Mouse (Mus musculus) spleen, postnatal 10 days (tissue): ENCODE measurements around the gene Fosl1.
"Not testable (repeated sequence)": the region's sequence is repeated elsewhere in the genome, so short reads cannot be mapped to it uniquely, and the experiment has no call there.

ENCODE experiments used
- DNase-seq, 2 experiments: peaks; one replicate each; pipeline ENCODE4 v3.0.0; 2021 to 2022; ENCODE audit warnings: low spot score in 2 of 2

The Fosl1 gene

GRCm38 (mm10) chr19:5447515-5448353 is at the start of gene Fosl1:
TSS of gene Fosl1 (plus strand) at chr19:5447547.
- DNase-seq, result peak; percentile 60 to 84

DNA sequence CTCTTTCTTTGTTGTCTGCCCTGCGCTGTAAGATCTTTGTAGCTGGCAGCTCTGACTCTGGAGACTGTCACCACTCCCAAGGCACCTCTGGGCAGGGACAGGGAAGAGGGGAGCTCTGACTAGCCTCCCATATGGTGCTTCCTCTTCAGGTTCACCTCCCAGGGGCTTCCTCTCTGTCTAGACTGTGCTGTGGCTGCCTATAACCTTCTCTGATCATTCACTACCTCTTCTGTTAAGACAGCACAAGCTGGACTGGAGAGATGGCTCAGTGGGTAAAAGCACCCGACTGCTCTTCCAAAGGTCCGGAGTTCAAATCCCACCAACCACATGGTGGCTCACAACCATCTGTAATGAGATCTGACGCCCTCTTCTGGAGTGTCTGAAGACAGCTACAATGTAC is 46.3 kb upstream of the Fosl1 start:
- not testable (repeated sequence) for DNase-seq

- DNase-seq, result no peak
Measured at GRCm38 (mm10) chr19:5402293-5402692, 45.1 kb upstream of the Fosl1 start, which contains the start of gene Tsga10ip. TSS of gene Tsga10ip (minus strand) at chr19:5402526.

GRCm38 (mm10) chr19:5405924-5406323 is 41.4 kb upstream of the Fosl1 start:
- peak in 1 of 2 experiments; percentile 16 for DNase-seq

DNA sequence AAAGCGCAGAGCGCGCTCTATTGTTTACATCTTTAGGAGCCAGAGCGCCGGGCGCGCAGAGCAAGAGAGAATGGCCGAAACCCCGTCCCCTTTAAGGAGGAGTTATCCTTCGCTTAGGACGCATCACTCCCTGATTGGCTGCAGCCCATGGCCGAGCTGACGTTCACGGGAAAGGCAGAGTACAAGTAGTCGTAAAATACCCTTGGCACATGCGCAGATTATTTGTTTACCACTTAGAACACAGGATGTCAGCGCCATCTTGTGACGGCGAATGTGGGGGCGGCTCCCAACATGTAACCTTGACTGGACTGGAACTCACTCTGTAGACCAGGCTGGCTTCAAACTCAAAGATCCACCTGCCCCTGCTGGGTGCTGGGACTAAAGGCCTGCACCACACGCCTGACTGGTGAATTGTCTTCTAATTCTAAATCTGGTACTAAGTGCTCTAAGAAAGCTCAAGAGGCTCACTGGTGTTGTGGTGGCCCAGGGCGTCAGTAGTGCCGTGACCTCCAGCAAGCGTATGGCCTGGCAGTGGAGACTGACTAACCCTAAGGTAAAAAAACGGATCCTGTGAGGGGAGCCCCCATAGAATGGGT is 40.7 kb upstream of the Fosl1 start:
- peak; percentile 41 to 56 for DNase-seq

DNA sequence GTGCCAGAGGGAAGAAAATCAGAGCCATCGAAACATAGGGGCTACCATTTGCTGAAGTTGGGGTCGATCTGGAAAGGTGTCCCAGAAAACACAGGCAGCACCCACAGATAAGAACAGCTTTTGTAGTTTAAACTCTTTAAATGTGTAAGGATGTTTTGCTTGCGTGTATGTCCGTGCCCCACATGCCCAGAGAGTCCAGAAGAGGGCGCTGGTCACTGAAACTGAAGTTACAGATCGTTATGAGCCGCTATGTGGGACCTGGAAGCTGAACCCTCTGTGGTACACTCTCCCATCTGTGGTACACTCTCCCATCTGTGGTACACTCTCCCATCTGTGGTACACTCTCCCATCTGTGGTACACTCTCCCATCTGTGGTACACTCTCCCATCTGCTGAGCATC is 40.2 kb upstream of the Fosl1 start:
- DNase-seq, result peak; percentile 55 to 82

DNA sequence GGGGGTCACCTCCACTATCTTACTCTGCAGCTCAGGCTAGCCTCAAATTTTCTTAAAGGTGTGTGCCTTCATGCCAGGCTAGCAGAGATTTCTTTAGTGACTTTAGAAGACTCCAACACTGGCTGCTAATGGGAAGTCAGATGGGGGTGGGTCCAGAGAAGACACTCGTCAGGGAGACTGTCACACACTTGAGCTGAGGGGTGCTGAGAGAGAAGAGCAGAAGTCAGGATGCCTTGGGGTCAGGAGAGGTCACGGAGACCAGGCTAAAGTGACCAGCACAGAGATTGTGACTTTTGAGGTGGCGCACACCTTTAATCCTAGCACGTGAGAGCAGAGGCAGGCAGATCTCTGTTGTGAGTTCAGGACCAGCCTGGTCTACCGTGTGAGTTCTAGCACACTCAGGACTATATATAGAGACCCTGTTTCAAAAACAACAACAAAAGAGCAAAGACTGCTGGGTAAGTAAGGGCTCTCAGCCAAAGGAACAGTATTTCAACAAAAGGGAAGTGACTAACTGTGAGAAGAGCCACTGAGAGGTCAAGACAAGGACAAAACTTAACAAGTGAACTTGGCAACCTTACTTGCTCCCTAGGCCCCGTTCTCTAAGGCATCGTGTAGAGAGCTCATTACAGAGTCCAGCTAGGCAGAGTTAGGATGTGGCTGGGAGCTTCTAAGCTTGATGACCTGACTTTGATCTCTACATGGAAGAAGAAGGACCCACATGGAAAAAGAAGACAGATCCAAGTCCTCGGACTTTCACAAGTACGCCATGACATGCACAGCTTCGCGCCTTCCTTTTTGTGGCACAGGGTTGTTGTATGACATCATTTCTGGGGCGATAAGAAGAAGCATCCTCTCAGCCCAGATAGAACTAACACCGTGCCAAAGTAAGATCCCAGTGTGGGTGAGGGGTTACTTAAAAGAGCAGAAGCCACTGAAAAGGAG is 39.0 kb upstream of the Fosl1 start:
- peak in 1 of 2 experiments; percentile 17 for DNase-seq

- DNase-seq, result peak in 1 of 2 experiments; percentile 20
Measured at GRCm38 (mm10) chr19:5409068-5409467, 38.3 kb upstream of the Fosl1 start.

DNA sequence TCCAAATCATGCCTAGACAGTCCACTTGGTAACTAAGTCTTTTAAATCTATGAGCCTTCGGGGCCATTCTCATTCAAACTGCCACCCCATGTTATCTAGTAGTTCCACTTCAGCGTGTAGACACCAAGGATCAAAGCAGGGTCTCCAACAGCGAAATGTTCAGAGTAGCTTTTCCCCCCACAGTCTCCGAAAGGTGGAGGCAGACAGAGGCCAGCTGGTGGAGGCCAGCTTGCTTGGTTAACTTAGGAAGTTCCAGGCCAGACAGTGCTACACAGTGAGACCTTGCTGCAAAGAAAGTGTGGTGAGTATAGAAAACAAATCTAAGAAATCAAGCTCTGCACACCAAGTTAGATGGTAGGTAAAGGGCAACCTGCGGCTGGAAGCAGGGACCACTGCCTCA is 36.7 kb upstream of the Fosl1 start:
- DNase-seq, result no peak

- DNase-seq, result no peak
Measured at GRCm38 (mm10) chr19:5411961-5412360, 35.4 kb upstream of the Fosl1 start.

DNA sequence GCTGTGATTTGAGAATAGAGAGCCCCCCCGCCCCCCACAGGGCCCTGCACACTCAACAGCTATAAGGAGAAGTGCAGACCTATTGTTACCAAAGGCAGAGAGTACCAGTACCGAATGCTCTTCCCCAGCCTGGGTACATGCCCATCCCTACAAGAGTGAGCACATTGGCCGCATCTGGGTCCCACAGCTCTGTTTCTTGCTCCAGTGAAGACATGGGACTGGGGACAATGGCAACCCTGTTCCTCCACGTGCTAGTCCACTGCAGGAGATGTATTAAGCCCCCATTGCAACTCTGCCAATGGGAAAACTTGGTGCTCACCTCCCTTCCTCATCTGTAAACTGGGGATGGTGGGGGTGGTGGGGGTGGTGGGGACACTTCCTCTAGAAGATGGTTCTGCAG is 33.5 kb upstream of the Fosl1 start:
- DNase-seq, result no peak

GRCm38 (mm10) chr19:5414534-5414957 is 32.8 kb upstream of the Fosl1 start:
- DNase-seq, result no peak

DNA sequence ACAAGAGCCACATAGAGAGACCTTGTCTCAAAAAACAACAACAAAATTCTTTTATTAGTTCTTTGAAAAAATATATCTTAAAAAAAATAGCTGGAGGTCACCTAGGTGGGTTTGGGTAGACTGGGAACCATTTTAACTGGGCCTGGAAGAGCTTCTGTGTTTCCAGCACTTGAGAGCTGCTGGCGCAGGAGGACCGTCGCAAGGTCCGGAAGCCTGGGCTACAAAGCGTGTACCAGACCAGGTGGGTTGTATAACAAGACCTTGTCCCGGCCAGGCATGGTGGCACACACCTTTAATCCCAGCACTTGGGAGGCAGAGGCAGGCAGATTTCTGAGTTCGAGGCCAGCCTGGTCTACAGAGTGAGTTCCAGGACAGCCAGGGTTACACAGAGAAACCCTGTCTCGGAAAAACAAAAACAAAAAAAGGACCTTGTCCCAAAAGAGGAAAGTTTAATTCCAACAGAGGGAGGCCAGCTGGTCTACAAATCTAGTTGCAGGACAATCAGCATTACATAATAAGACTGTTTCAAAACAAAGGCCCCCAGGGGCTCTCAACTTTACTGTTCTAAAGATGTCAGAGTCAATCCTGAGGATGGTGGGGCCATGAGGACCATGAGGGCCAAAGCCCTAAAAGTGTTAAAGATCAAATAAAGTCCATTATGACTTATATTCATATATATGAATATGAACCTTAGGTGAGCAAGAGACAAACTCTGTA is 28.4 kb upstream of the Fosl1 start:
- DNase-seq, result no peak

DNA sequence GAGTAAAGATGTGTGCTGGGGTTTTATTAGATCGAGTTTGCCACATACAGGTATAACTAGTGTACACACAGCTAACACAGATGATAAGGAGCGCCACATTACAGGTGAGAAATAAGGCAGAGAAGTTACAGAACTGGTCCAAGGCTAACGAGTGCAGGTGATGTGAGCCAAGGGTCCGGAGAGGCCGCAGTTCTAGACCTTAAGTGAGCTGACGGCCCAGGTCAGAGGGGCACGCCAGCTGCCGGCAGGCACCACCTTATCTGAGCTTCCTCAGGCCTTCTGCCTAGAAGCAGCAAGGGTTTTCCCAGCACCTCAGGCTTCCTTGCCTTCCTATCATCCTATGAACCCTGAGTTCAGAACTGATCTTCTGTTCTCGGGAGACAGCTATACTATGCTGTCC is 27.7 kb upstream of the Fosl1 start:
- DNase-seq, result no peak

DNA sequence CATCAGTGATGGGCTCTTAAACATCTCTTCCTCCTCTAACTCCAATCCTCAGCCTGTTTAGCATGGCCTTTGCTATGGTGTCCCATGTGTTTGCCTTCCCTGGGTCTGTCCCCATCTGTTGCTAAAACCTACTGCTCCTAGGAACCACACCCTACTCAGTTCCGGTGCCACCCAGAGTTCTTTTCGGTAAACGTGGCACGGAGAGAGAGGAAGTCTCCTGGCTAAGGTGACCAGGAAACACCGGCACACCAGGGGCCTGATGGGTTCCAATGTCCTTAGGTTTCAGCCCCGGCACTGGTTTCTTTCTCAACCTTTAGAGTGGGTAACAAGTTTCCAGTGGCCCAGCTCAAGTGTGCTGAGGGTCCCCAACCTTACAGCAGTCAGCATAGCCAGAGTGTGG is 26.8 kb upstream of the Fosl1 start:
- no peak for DNase-seq

GRCm38 (mm10) chr19:5421784-5422183 is 25.6 kb upstream of the Fosl1 start:
- DNase-seq, result no peak

GRCm38 (mm10) chr19:5422267-5422666 is 25.1 kb upstream of the Fosl1 start:
- no peak for DNase-seq

DNA sequence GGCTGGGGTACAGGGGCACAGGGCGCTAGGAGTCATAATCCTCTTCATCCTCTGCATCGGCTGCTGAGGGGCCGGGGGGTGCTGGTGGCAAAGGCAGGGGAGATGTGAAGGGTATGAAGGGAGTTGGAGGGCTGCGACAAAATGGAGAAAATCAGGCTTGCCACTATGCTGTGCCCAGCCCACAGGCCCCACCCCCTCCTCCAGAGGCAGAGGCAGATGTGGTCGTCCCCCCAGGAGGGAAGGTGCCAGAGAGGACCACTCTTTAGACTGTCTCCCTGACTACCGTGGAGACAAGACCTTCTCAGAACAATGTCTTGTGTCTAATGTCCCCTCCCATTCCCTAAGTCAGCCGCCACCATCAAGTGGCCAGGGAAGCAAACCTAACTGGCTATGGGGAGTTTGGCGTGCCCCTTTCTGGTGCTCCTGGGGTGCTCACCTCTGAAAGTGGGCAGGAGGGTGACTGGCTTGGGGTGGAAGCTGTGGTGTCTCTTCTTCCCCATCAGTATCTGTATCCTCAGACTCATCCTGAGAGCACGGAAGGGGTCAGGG is 24.4 kb upstream of the Fosl1 start:
- no peak for DNase-seq

- no peak for DNase-seq
Measured at GRCm38 (mm10) chr19:5423561-5423960, 23.8 kb upstream of the Fosl1 start.

- peak; percentile 70 to 79 for DNase-seq
Measured at GRCm38 (mm10) chr19:5424092-5424781, 23.1 kb upstream of the Fosl1 start.
